Mouse (Mus musculus) lung, embryonic 15.5 days (tissue): ENCODE results near the gene Bola3. TPM values are rescaled to one million over a fixed set of nuclear protein-coding genes. Genes with fewer than 3 reads are reported as not detected.

Experiments used
- ATAC-seq: fragments of 200-750 bp; cut with Nextera tagmentation; 2 replicates; pipeline ENCODE4 v1.8.0; 2017; ENCODE audit warnings: moderate number of reproducible peaks, borderline replicate concordance; ENCODE audit not compliant: low FRiP score, low TSS enrichment; ENCODE audit errors: extremely low read depth
- H3K27ac ChIP-seq: fragments of 300-500 bp; sonication (generic); 2 replicates; pipeline ENCODE4 v1.5.1; 2015; ENCODE audit warnings: moderate library complexity, mild to moderate bottlenecking, inconsistent platforms
- H3K27me3 ChIP-seq: fragments of 300-500 bp; sonication (generic); 2 replicates; pipeline ENCODE4 v1.6.1; 2015; ENCODE audit warnings: inconsistent platforms
- H3K36me3 ChIP-seq: fragments of 300-500 bp; sonication (generic); 2 replicates; pipeline ENCODE4 v1.6.1; 2015; ENCODE audit warnings: inconsistent platforms
- H3K4me1 ChIP-seq: fragments of 300-500 bp; sonication (generic); 2 replicates; pipeline ENCODE4 v1.6.1; 2015; ENCODE audit warnings: inconsistent platforms
- H3K4me2 ChIP-seq: fragments of 300-500 bp; sonication (generic); 2 replicates; pipeline ENCODE4 v1.6.1; 2015; ENCODE audit warnings: inconsistent platforms, mild to moderate bottlenecking, moderate library complexity
- H3K4me3 ChIP-seq: fragments of 300-500 bp; sonication (generic); 2 replicates; pipeline ENCODE4 v1.5.1; 2015; ENCODE audit warnings: mild to moderate bottlenecking, inconsistent platforms
- H3K9ac ChIP-seq: fragments of 300-500 bp; sonication (generic); 2 replicates; pipeline ENCODE4 v1.6.1; 2015; ENCODE audit warnings: inconsistent platforms
- H3K9me3 ChIP-seq: fragments of 300-500 bp; sonication (generic); 2 replicates; pipeline ENCODE4 v1.6.1; 2016; ENCODE audit warnings: inconsistent platforms
- WGBS: fragments of 180-500 bp; shearing (Covaris S2); methylation state at CpG from one replicate; pipeline ENCODE4 v1.1.7; 2015; 5-methylcytosine and 5-hydroxymethylcytosine counted together
- polyA plus RNA-seq: library from polyadenylated mRNA; unstranded; fragments of >200 nt; fragmentation: Nextera tagmentation; extraction: Ambion mirVana; gene quantifications from 2 replicates; pipeline ENCODE4 v1.2.1, GENCODE M21; 2015

Bola3 gene
- polyA plus RNA-seq, 1 experiment from 2014 or later = 125 TPM

DNA sequence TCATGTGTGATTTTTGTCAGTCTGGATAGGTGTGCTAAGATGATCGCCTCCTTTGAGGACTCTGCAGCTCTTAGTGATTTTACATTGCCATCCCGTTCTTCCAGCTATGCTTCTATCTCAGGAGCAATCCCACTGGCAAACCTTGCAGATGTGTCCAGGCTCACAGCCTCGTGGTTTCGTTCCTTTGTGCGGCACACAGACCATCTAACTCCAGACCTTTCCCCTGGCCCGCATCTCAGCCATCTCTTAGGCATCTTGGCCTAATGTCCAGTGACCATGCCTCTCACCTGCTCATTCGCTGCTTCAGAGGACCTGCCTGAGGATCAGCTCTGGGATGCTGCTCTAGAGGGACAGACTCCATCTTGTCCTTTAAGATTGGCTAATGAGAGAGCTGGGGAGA is 1.2 kb downstream of the Bola3 start:
- Histone ChIP-seq H3K36me3 (peaks cover 20% of the 10 kb centered on the region), H3K9ac (peak overlapping the region; percentile 86), H3K4me2 (peak overlapping the region; percentile 83), H3K27ac (no peak overlapping the region), H3K27me3 (no peaks in the 10 kb centered on the region), H3K4me1 (peaks cover 21% of the 10 kb centered on the region), H3K9me3 (no peaks in the 10 kb centered on the region), H3K4me3 (peak overlapping the region; percentile 75)
- ATAC-seq = no peak
- WGBS = 78% methylated on average over 7 of the region's 7 CpGs

GRCm38 (mm10) chr6:83350851-83351405 is 2.0 kb downstream of the Bola3 start:
- no peaks in the 10 kb centered on the region for H3K27me3 ChIP-seq
- no peak overlapping the region for H3K9ac ChIP-seq
- H3K4me2 ChIP-seq = no peak overlapping the region
- H3K9me3 ChIP-seq = no peaks in the 10 kb centered on the region
- no peak overlapping the region for H3K27ac ChIP-seq
- no peak overlapping the region for H3K4me3 ChIP-seq
- peaks cover 21% of the 10 kb centered on the region for H3K4me1 ChIP-seq
- peaks cover 26% of the 10 kb centered on the region for H3K36me3 ChIP-seq
- 85% methylated on average over 16 of the region's 16 CpGs for WGBS
- no peak for ATAC-seq

DNA sequence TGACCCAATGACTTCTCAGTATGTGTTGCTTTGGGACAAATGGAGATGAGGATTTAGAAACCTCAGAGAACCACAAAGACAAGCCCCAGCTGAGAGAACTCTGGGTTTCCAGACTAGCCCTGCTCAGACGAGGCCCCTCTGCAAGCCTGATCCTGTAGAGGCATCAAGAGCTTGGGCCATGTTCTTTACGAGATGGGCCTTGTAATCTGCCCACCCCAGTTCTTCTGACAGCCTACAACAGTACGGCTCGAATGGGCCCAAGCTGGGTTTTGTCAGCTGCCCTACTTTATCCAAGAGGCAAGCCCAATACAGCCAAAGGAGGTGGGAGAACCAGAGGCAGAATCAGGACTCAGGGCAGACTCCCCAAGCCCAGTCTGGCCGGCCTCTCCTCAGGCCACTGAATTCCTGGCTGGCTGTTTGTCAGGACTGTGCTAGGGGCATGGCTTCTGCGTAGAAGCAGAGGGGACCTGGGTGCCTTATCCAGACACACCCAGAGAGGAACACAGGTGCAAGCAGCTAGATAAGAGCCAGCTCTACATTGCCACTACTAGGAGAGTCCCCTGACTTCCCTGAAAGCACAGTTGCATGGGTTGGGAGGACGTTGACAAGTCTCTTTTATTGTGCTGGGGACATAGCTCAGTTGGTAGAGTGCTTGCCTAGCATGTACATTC is 2.7 kb downstream of the Bola3 start:
- no peak overlapping the region for H3K9ac ChIP-seq
- H3K4me3 ChIP-seq = no peak overlapping the region
- ATAC-seq = no peak
- H3K27ac ChIP-seq = no peak overlapping the region
- H3K9me3 ChIP-seq = no peaks in the 10 kb centered on the region
- H3K4me2 ChIP-seq = no peak overlapping the region
- peaks cover 27% of the 10 kb centered on the region for H3K36me3 ChIP-seq
- WGBS = 80% methylated on average over 7 of the region's 7 CpGs
- peaks cover 21% of the 10 kb centered on the region for H3K4me1 ChIP-seq
- no peaks in the 10 kb centered on the region for H3K27me3 ChIP-seq

GRCm38 (mm10) chr6:83352666-83353410 is 3.9 kb downstream of the Bola3 start:
- Histone ChIP-seq H3K4me1 (peaks cover 21% of the 10 kb centered on the region), H3K9ac (no peak overlapping the region), H3K27me3 (no peaks in the 10 kb centered on the region), H3K27ac (no peak overlapping the region), H3K9me3 (no peaks in the 10 kb centered on the region), H3K4me2 (no peak overlapping the region), H3K4me3 (no peak overlapping the region), H3K36me3 (peaks cover 34% of the 10 kb centered on the region)
- 90% methylated on average over 24 of the region's 24 CpGs for WGBS
- no peak for ATAC-seq

- Histone ChIP-seq H3K9ac (no peak overlapping the region), H3K27ac (no peak overlapping the region), H3K4me3 (no peak overlapping the region), H3K4me2 (no peak overlapping the region), H3K9me3 (no peaks in the 10 kb centered on the region), H3K36me3 (peaks cover 49% of the 10 kb centered on the region), H3K27me3 (no peaks in the 10 kb centered on the region), H3K4me1 (peaks cover 5% of the 10 kb centered on the region)
- ATAC-seq = no peak
- WGBS = 79% methylated on average over 9 of the region's 9 CpGs
Measured at GRCm38 (mm10) chr6:83354856-83355781, 6.2 kb downstream of the Bola3 start.

DNA sequence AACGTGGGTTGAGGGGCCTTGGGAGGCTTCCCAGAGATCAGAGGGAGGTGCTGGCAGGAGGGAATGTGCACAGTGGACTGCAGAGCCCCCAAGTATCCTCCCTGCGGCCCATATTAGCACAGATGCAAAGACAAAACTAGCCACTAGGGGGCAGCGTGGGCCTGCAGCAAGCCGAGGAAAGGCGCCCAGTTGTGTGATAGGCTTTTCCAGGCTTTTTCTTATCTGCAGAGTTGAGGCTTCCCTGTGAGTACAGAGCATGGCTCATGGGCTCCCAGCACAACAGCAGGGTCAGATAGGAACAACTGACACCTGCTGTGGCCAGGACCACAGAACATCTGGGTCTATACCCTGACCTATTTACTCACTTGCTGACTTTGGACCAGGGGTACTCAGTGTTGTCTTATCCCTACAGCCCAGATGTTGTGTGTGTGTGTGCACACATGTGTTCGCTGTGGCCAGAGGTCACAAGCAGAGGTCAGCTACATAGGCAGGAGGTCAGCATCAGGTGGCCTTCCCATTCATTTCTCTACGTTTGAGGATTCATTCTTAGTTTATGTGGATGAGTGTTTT is 7.7 kb downstream of the Bola3 start:
- no peak overlapping the region for H3K9ac ChIP-seq
- peaks cover 57% of the 10 kb centered on the region for H3K36me3 ChIP-seq
- H3K4me1 ChIP-seq = no peaks in the 10 kb centered on the region
- no peaks in the 10 kb centered on the region for H3K27me3 ChIP-seq
- no peak overlapping the region for H3K4me3 ChIP-seq
- 22% methylated on average over 7 of the region's 7 CpGs for WGBS
- no peak; the same call in 1 of the 2 replicates for ATAC-seq
- H3K27ac ChIP-seq = no peak overlapping the region
- H3K4me2 ChIP-seq = no peak overlapping the region
- no peaks in the 10 kb centered on the region for H3K9me3 ChIP-seq

- H3K9me3 ChIP-seq = no peaks in the 10 kb centered on the region
- no peak overlapping the region for H3K27ac ChIP-seq
- no peaks in the 10 kb centered on the region for H3K27me3 ChIP-seq
- no peak overlapping the region for H3K4me3 ChIP-seq
- H3K9ac ChIP-seq = no peak overlapping the region
- no peaks in the 10 kb centered on the region for H3K4me1 ChIP-seq
- H3K4me2 ChIP-seq = no peak overlapping the region
- no peak for ATAC-seq
- H3K36me3 ChIP-seq = peaks cover 58% of the 10 kb centered on the region
- WGBS = 87% methylated on average over 10 of the region's 10 CpGs
Measured at GRCm38 (mm10) chr6:83357436-83357835, 8.5 kb downstream of the Bola3 start.

- Histone ChIP-seq H3K9ac (no peak overlapping the region), H3K4me1 (no peaks in the 10 kb centered on the region), H3K27me3 (no peaks in the 10 kb centered on the region), H3K9me3 (no peaks in the 10 kb centered on the region), H3K27ac (no peak overlapping the region), H3K4me3 (no peak overlapping the region), H3K36me3 (peaks cover 48% of the 10 kb centered on the region), H3K4me2 (no peak overlapping the region)
- ATAC-seq = no peak
- 83% methylated on average over 11 of the region's 11 CpGs for WGBS
Measured at GRCm38 (mm10) chr6:83361523-83362248, 12.7 kb downstream of the Bola3 start.

- no peaks in the 10 kb centered on the region for H3K27me3 ChIP-seq
- H3K27ac ChIP-seq = no peak overlapping the region
- H3K36me3 ChIP-seq = peaks cover 53% of the 10 kb centered on the region
- no peak overlapping the region for H3K4me3 ChIP-seq
- no peaks in the 10 kb centered on the region for H3K4me1 ChIP-seq
- H3K9ac ChIP-seq = no peak overlapping the region
- ATAC-seq = no peak
- H3K4me2 ChIP-seq = no peak overlapping the region
- no peaks in the 10 kb centered on the region for H3K9me3 ChIP-seq
- 84% methylated on average over 12 of the region's 12 CpGs for WGBS
Measured at GRCm38 (mm10) chr6:83363075-83363474, 14.1 kb downstream of the Bola3 start.

- H3K4me1 ChIP-seq = no peaks in the 10 kb centered on the region
- 82% methylated on average over 21 of the region's 21 CpGs for WGBS
- no peak overlapping the region for H3K4me2 ChIP-seq
- no peak for ATAC-seq
- no peaks in the 10 kb centered on the region for H3K27me3 ChIP-seq
- no peak overlapping the region for H3K4me3 ChIP-seq
- H3K36me3 ChIP-seq = peaks cover 83% of the 10 kb centered on the region
- H3K9me3 ChIP-seq = no peaks in the 10 kb centered on the region
- no peak overlapping the region for H3K27ac ChIP-seq
- no peak overlapping the region for H3K9ac ChIP-seq
Measured at GRCm38 (mm10) chr6:83370316-83370965, 21.5 kb downstream of the Bola3 start.
